Mouse (Mus musculus) E14TG2a.4 (cell line): ENCODE measurements at regions not wholly inside any gene's neighbourhood (a gene's known extent, or its start where the extent isn't known, plus 50 kb on each side); places are given as distances from the start of the nearest gene placed in this dataset.

Source experiments
- CTCF ChIP-seq: conservative IDR thresholded peaks from 2 replicates; pipeline ENCODE4 v1.5.1; 2014; ENCODE audit warnings: low read length
- POU5F1 ChIP-seq: IDR thresholded peaks from 2 replicates; pipeline ENCODE4 v1.6.1; 2014; ENCODE audit warnings: low read length, borderline replicate concordance

DNA sequence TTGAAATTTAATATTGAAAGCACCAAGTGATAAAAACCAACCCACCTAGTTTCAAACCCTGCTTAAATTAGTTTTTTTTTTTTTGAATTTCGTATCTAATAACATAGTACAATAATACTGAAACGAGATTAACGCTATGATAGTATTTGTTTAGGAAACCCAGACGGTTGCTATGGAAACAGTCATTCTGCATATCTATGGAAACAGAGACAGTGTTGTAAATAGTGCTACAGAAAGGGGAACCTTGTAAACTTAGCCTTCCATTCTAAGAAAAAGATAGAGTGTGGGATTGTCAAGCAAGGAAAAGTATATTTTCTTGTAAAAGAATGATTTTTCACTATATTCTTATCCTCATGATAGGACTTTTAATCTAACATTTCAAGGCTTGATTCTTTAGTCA, 81.9 kb upstream of the Klf6 start:
- TF ChIP-seq CTCF = no peak
- no peak for TF ChIP-seq POU5F1
